Mouse (Mus musculus) B cell, adult 2 months (primary cell): ENCODE measurements around the gene Zfp966.
"Not testable (repeated sequence)": the region's sequence is repeated elsewhere in the genome, so short reads cannot be mapped to it uniquely, and the experiment has no call there.

Experiments
- DNase-seq, 2 experiments: peaks; one replicate each; pipeline ENCODE4 v3.0.0; 2022

The Zfp966 gene

DNA sequence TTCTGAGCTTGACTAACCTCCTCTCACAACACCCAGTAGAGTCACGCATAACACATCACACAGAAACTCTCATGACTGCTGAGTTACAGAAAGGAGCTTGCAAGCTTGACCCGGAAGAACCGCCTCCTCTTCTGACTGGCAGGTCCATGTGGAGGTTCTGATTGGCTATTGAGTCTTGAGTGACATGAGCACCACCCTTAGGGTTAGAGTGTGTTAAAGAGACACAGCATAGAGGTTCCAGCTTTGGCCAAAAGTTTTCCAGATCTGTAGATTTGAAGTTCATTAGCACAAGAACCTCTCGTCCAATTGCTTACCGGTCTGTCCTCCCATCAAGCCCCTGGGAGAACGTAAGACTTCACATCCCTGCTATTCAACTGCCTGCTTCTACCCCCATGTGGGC, at the start of gene Zfp966:
TSS of gene Zfp966 (minus strand) at position 101 of the 400 bp plus-strand sequence.
- DNase-seq, result not testable (repeated sequence)

DNA sequence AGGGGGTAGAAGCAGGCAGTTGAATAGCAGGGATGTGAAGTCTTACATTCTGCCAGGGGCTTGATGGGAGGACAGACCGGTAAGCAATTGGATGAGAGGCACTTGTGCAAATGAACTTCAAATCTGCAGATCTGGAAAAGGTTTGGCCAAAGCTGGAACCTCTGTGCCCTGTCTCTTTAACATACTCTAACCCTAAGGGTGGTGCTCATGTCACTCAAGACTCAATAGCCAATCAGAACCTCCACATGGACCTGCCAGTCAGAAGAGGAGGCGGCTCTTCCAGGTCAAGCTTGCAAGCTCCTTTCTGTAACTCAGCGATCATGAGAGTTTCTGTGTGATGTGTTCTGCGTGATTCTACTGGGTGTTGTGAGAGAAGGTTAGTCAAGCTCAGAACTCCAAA, 34.1 kb upstream of the Zfp966 start, which contains the start of gene Gm2026:
TSS of gene Gm2026 (plus strand) at position 301 of the 400 bp plus-strand sequence.
- not testable (repeated sequence) for DNase-seq

DNA sequence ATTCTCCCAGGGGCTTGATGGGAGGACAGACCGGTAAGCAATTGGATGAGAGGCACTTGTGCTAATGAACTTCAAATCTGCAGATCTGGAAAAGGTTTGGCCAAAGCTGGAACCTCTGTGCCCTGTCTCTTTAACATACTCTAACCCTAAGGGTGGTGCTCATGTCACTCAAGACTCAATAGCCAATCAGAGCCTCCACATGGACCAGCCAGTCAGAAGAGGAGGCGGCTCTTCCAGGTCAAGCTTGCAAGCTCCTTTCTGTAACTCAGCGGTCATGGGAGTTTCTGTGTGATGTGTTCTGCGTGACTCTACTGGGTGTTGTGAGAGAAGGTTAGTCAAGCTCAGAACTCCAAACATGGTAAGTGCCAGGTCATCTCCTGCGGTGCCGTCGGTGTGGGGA, 61.9 kb downstream of the Zfp966 start, which contains the start of gene Gm6710:
TSS of gene Gm6710 (plus strand) at position 196 of the 400 bp plus-strand sequence.
- not testable (repeated sequence) for DNase-seq
